Mouse (Mus musculus) E14TG2a.4 (cell line): ENCODE data around the gene Spint3.
A peak's percentile ranks its signal among the peaks of the same experiment; 100 is the strongest.
"Not testable (repeated sequence)": the region's sequence is repeated elsewhere in the genome, so short reads cannot be mapped to it uniquely, and the experiment has no call there.

ENCODE experiments used
- H3K27me3 ChIP-seq: 2 replicates; pipeline ENCODE4 v1.6.1; 2014; ENCODE audit warnings: low read length, control low read depth; ENCODE audit not compliant: insufficient read depth
- H3K36me3 ChIP-seq: 2 replicates; pipeline ENCODE4 v1.6.1; 2014; ENCODE audit warnings: low read length, control low read depth; ENCODE audit not compliant: insufficient read depth
- H3K4me1 ChIP-seq: replicated peaks from 2 replicates; pipeline ENCODE4 v1.6.1; 2014; ENCODE audit warnings: low read depth, low read length, control low read depth
- H3K4me3 ChIP-seq: replicated peaks from 2 replicates; pipeline ENCODE4 v1.5.1; 2014; ENCODE audit warnings: mild to moderate bottlenecking, low read length
- H3K9me3 ChIP-seq: 2 replicates; pipeline ENCODE4 v1.6.1; 2014; ENCODE audit warnings: low read length, control low read depth
- CTCF ChIP-seq: conservative IDR thresholded peaks from 2 replicates; pipeline ENCODE4 v1.5.1; 2014; ENCODE audit warnings: low read length
- NANOG ChIP-seq: IDR thresholded peaks from 2 replicates; pipeline ENCODE4 v1.6.1; 2014; ENCODE audit warnings: borderline replicate concordance, low read length, mixed read lengths
- POU5F1 ChIP-seq: IDR thresholded peaks from 2 replicates; pipeline ENCODE4 v1.6.1; 2014; ENCODE audit warnings: low read length, borderline replicate concordance

The Spint3 gene

DNA sequence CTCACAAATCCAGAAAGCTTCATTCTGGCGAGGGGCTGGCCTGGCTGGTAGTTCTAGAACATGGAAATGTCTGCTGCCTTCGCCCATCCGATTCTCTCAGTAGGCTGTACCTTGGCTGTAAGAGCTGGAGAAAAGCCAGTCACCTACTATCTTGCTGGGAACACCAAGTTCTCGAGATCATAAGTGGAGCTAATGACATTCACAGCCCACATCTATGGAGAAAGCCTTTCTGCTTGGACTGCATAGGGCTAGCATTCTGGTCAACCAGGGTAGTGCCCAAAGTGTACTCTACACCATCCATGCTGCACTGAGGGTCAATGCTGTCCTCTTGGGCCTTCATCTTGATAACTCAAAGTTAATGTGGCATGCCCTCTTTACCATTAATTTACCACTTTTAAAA, 20.2 kb upstream of the Spint3 start, which contains the start of gene Eppin:
Gene Eppin (minus strand): TSS at position 101 of the 400 bp plus-strand sequence.
- peaks cover 17% of the 10 kb centered on the region for H3K4me1 ChIP-seq
- H3K27me3 ChIP-seq: no peaks in the 10 kb centered on the region
- H3K4me3 ChIP-seq: no peak within 1 kb of the TSS
- no peaks in the 10 kb centered on the region for H3K36me3 ChIP-seq
- TF ChIP-seq POU5F1: no peak
- no peak for TF ChIP-seq NANOG
- TF ChIP-seq CTCF: no peak
- no peaks in the 10 kb centered on the region for H3K9me3 ChIP-seq

DNA sequence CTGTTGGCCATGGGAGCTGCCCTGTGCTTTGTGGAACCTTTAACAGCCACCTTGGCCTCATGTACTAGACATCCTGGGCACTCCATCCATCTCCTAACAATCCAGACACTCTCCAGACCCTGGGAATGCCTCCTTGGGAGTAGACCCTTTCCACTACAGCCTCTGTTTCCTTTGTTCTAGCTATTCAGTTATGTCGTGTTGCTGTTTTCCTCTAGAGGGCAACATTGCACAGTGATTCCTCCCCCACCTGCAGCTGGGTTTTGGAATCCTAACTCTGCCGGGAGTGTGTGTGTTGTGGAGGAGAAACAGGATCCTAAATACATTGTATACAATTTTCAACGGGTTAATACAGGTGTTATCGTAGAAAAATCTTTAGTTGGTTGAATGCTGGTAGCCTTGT, 18.8 kb upstream of the Spint3 start:
- Histone ChIP-seq H3K36me3 (no peaks in the 10 kb centered on the region), H3K9me3 (no peaks in the 10 kb centered on the region), H3K4me1 (peaks cover 17% of the 10 kb centered on the region), H3K27me3 (no peaks in the 10 kb centered on the region), H3K4me3 (no peak overlapping the region)
- TF ChIP-seq NANOG: no peak
- TF ChIP-seq CTCF: peak; percentile 30; the same call in 1 of the 2 replicates
- TF ChIP-seq POU5F1: no peak

DNA sequence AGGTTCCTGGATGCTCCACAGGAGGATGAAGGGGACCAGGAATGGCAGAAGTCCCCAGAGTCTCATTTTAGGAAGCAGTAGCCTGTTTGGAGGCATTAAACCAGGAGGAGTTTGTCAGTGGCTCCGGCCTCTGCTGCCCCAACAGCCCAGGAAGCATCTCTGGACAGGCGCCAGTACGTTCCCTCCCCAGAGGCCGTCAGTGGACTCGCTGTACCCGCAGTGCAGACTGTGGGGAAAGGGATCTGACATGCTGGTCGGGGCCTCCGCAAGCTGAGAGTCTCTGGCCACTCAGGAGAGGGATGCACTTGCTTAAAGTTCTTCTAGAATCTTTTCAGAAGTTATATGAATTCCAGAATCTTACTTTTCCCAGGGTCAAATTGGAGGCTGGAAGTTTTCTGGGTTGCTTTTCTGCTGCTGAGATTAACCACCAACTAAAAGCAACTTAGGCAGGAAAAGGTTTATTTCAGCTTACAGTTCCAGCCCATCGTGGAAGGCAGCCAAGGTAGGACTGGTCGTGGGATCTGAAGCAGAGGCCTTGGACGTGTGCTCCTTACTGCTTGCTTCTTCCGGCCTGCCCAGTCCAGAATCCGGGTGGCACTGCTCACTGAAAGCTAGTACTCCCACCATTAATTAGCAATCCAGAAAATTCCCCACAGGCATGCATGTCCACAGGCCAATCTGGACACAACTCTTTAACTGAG, 11.9 kb upstream of the Spint3 start, which contains the start of gene Wfdc6a:
Gene Wfdc6a (minus strand): TSS at position 423 of the 701 bp plus-strand sequence.
- H3K4me3 ChIP-seq, H3K4me1 ChIP-seq, H3K36me3 ChIP-seq, H3K27me3 ChIP-seq, H3K9me3 ChIP-seq: not testable (repeated sequence)

DNA sequence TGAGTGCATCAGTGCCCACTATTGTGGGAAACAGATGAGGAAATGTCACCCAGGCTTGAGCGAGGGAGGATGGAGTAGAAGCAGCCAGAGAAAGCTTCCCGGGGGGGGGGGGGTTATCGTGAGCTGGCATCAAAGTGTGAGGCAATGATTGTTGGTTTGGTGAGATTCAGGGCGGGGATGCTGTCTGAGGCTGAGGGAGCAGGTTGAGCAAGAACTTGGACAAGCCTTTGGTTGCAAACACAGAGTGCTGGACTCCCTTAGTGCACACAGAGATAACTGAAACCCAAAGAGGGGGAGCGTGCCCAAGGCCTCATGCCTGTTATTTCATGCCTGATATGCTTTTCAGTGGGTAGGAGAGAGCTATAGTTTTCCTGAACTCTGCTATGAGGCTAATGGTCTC, 5.8 kb downstream of the Spint3 start:
- Histone ChIP-seq H3K4me3 (no peak overlapping the region), H3K9me3 (peaks cover 7% of the 10 kb centered on the region), H3K27me3 (peaks cover 23% of the 10 kb centered on the region), H3K4me1 (peaks cover 35% of the 10 kb centered on the region), H3K36me3 (peaks cover 43% of the 10 kb centered on the region)
- TF ChIP-seq POU5F1 (no peak), NANOG (no peak), CTCF (no peak)

DNA sequence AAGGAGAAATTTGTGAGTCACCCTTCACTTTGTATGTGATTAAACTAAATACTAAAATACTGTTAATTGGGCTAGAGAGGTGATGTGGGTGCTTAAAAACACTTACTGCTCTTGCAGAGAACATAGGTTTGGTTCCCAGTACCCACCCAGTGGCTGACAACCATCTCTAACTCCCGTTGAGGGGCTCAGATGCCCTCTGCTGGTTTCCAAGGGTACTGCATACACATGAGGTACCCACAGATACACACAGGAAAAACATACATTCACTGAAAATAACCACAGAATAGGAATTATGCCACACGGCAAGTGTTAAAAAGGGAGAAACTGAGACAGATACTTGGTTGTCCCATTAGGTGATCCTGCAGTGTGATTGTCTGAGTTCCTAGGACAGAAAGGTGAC, 6.3 kb downstream of the Spint3 start:
- Histone ChIP-seq H3K27me3 (peaks cover 23% of the 10 kb centered on the region), H3K9me3 (peaks cover 7% of the 10 kb centered on the region), H3K4me1 (peaks cover 38% of the 10 kb centered on the region), H3K36me3 (peaks cover 43% of the 10 kb centered on the region), H3K4me3 (no peak overlapping the region)
- TF ChIP-seq CTCF (peak; percentile 74), POU5F1 (no peak), NANOG (no peak)

DNA sequence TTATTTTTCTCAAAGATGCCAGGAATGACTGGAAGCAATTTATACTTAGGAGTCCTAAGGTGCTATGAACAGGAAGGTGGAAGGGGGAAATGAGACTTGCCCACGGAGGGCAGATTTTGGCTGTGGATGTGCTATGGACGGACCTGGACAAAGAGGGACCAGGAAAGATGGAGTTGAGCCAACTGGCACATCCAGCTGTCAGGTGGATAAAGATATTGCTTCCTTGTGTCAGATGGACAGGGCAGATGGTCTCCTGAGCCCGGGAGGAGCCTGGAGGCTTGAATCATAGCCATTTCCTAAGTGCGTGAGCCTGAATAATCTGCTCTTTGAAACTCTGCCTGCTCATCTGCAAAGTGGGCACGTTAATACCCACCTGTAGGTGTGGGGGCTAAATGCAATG, 8.9 kb downstream of the Spint3 start:
- Histone ChIP-seq H3K4me1 (peaks cover 46% of the 10 kb centered on the region), H3K9me3 (peaks cover 7% of the 10 kb centered on the region), H3K4me3 (peak overlapping the region; percentile 75; the same call in 1 of the 2 replicates), H3K36me3 (peaks cover 43% of the 10 kb centered on the region), H3K27me3 (peaks cover 17% of the 10 kb centered on the region)
- no peak for TF ChIP-seq POU5F1
- no peak for TF ChIP-seq CTCF
- no peak for TF ChIP-seq NANOG

DNA sequence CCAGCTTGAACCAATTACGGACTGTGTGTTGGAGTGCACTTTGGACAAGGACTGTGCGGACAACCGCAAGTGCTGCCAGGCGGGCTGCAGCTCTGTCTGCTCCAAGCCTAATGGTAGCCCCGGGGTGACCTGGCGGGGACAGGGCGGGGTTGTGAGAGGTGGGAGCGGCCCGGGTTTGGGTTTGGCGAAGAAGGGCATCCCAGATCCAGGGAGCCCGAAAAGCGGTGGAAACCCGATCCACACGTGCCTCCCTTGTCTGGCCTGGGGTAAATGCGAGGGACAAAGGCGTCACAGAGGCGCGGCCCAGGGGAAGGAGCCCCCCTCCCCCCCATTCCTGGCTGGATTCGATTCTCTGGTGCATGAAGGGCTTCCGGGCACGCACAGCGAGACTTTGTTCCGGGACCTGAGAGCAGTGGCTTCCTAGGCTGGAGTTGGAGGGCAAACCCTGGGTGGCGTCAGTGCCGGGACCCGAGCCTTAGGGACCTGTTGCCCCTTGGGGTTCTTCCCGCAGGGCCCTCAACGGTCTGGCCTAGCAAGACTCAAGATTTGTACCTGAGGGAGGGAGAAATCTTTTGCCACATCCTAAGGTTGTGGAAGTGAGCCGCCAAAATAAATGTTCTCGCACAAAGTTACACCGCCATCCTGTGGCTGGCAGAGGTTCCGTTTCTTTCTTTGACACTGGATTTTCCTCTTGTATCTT, 9.8 kb downstream of the Spint3 start:
- peaks cover 55% of the 10 kb centered on the region for H3K4me1 ChIP-seq
- no peak for TF ChIP-seq POU5F1
- TF ChIP-seq CTCF: peak; percentile 43
- no peak for TF ChIP-seq NANOG
- H3K36me3 ChIP-seq: peaks cover 41% of the 10 kb centered on the region
- peaks cover 7% of the 10 kb centered on the region for H3K9me3 ChIP-seq
- H3K27me3 ChIP-seq: peaks cover 17% of the 10 kb centered on the region
- H3K4me3 ChIP-seq: peak overlapping the region; percentile 75

DNA sequence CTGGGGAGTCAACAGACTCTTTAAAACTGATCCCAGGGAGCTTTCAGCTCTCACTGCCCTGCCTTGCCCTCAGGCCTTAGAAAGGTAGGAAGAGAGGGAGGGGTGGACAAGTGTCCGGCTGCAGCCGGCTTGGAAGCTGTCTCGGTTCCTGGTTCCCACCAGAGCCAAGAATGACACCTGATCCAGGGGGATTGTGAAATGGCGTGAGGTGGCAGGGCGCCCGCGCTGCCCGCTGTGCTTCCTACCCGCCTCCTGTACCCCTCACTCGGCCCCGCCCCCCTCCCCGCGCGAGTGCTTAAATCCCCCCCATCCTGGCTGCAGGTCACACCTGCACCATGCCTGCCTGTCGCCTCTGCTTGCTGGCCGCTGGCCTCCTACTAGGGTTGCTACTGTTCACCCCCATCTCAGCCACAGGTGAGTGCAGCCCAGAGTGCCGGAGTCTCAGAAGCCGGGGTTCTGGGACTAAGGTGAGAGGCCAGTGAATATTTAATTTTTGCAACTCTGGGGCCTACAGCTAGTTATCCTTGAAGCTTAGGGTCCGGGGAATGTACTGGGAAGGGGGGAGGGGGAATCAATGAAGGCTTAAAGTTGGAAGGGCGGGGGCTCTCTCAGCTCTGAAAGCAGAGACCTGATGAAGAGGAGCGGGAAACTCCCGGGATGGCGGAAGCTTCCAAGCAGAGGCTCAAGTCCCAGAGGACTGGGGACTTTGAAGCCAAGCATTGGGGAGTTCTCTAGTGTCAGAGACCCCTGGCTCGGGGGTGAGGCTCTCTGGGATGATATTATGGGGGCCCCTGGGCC, 10.7 kb downstream of the Spint3 start, which contains the start of gene Wfdc2:
Gene Wfdc2 (plus strand): TSS at position 23 of the 798 bp plus-strand sequence.
- TF ChIP-seq POU5F1 (no peak), CTCF (no peak), NANOG (no peak)
- Histone ChIP-seq H3K4me1 (peaks cover 60% of the 10 kb centered on the region), H3K36me3 (peaks cover 34% of the 10 kb centered on the region), H3K4me3 (peak within 1 kb of the TSS; percentile 75), H3K9me3 (peaks cover 7% of the 10 kb centered on the region), H3K27me3 (peaks cover 17% of the 10 kb centered on the region)
